Comparison of ENCODE assay signal across 8 mouse cellular contexts in the genomic region with DNA sequence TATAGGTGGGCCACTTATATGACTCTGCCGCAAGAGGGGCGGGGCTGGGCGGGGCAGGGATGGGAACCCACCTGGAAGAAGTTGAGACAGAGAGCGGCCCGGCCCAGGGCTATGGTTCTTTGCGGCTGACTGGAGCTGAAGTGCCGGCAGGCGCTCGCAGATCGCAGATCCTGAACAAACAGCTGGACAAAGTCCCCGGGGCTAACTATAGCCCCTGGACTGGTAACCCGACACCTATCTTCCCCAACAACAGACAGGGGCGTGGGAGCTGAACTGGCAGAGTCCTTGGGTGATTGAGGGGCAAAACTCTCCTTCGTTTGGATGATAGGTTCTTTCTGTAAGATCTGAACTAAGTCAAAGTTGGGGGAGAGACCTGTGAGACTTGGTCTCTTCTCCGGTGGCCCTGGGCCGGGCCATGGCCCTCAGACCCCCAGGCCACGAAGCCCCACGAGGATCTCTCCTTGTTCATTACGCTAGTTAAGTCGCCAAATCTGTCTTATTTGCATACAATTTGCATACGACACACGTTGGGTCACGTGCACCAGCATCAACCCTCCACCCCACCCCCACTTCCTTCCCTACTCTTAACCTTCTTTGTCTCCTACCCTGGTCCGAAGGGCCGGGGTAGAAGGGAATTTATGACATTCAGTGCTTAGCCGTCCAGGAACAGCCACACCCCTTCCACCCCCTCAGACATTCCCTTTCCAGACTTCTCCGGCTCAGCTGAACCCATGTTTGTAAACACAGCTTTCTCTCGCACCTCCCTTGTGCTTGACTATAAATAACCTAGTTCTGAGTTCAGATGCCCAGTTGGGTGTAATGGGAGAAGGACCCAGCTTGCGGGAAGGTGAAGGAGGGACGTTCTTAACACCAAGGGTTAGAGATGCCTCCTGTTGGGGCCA. TPM values are rescaled to one million over a fixed set of nuclear protein-coding genes. Genes with fewer than 3 reads are reported as not detected.
DNase-seq lines count a peak whose midpoint lies in the region; ATAC-seq and TF ChIP-seq lines count a peak whose summit lies in the region.

No protein-coding gene starts in this region.

- H3K4me1 ChIP-seq in intestine, embryonic 16.5 days (ENCODE audit: control insufficient read depth, insufficient read depth, low read length), result peaks cover 13% of the 10 kb centered on the region
- H3K4me1 ChIP-seq in lung, adult 2 months (ENCODE audit: control insufficient read depth, insufficient read depth, low read length), result peaks cover 2% of the 10 kb centered on the region; the same call in 1 of the 2 replicates
- peaks cover 14% of the 10 kb centered on the region for H3K4me1 ChIP-seq in neural tube, embryonic 15.5 days

- 5% methylated on average over 30 of the region's 30 CpGs for WGBS in intestine, embryonic 16.5 days
- 9% methylated on average over 30 of the region's 30 CpGs for WGBS in lung, adult 2 months
- WGBS in neural tube, embryonic 15.5 days, result 3% methylated on average over 30 of the region's 30 CpGs

- intact Hi-C loops in gastrocnemius, adult 2 months (cut with DNase I), result no loop called here
- intact Hi-C loops in gastrocnemius, postnatal 36 days (cut with DNase I), result no loop called here

- TF ChIP-seq CTCF in gastrocnemius, adult 2 months (IDR thresholded peaks at IDR 0.05), result no peak
- no peak for TF ChIP-seq CTCF in lung, adult 2 months (IDR thresholded peaks at IDR 0.05; ENCODE audit: insufficient read depth, low read length)

- TF ChIP-seq POLR2A in lung, adult 2 months (IDR thresholded peaks at IDR 0.05; ENCODE audit: borderline replicate concordance, extremely low read depth, low read depth, low read length), result no peak

- H3K9me3 ChIP-seq in intestine, embryonic 16.5 days (ENCODE audit: control insufficient read depth, low read length), result no peaks in the 10 kb centered on the region
- H3K9me3 ChIP-seq in neural tube, embryonic 15.5 days (replicated peaks), result no peaks in the 10 kb centered on the region

- DNase-seq in gastrocnemius, adult 2 months, result peak; percentile 66
- no peak for DNase-seq in gastrocnemius, postnatal 36 days
- peak; percentile 75 for DNase-seq in forelimb bud, embryonic 11.5 days (ENCODE audit: low read depth, low spot score)
- DNase-seq in lung, adult 2 months, result no peak
- DNase-seq in adrenal gland, adult (ENCODE audit: inconsistent age in 2 of 2, low spot score in 1 of 2), result no peak
- no peak for DNase-seq in cerebellum, adult 11-12 months

- no peaks in the 10 kb centered on the region for H3K27me3 ChIP-seq in intestine, embryonic 16.5 days (replicated peaks; ENCODE audit: control insufficient read depth, insufficient read depth, low read length)
- no peaks in the 10 kb centered on the region; the same call in 1 of the 2 replicates for H3K27me3 ChIP-seq in neural tube, embryonic 15.5 days (replicated peaks)

- H3K4me2 ChIP-seq in intestine, embryonic 16.5 days (ENCODE audit: low read depth, low read length), result peak overlapping the region; percentile 72
- H3K4me2 ChIP-seq in neural tube, embryonic 15.5 days, result peak overlapping the region; percentile 53

- H3K4me3 ChIP-seq in gastrocnemius, adult 2 months, result peak overlapping the region; percentile 71
- peak overlapping the region; percentile 37 for H3K4me3 ChIP-seq in intestine, embryonic 16.5 days (ENCODE audit: low read length)
- peak overlapping the region; percentile 25 for H3K4me3 ChIP-seq in lung, adult 2 months (replicated peaks; ENCODE audit: extremely low read depth, low read depth, low read length)
- peak overlapping the region; percentile 23 for H3K4me3 ChIP-seq in neural tube, embryonic 15.5 days (replicated peaks)

- peak overlapping the region; percentile 97 for H3K27ac ChIP-seq in gastrocnemius, adult 2 months
- no peak overlapping the region; the same call in 1 of the 2 replicates for H3K27ac ChIP-seq in intestine, embryonic 16.5 days (ENCODE audit: low read length)
- no peak overlapping the region for H3K27ac ChIP-seq in neural tube, embryonic 15.5 days (replicated peaks)

- ATAC-seq in intestine, embryonic 16.5 days, result peak; percentile 75
- ATAC-seq in neural tube, embryonic 15.5 days (ENCODE audit: low FRiP score), result peak; percentile 39; the same call in 1 of the 2 replicates

- H3K36me3 ChIP-seq in intestine, embryonic 16.5 days (ENCODE audit: control insufficient read depth, insufficient read depth, low read length), result no peaks in the 10 kb centered on the region
- H3K36me3 ChIP-seq in neural tube, embryonic 15.5 days, result no peaks in the 10 kb centered on the region

- peak overlapping the region; percentile 27 for H3K9ac ChIP-seq in intestine, embryonic 16.5 days (ENCODE audit: low read depth, low read length)
- no peak overlapping the region for H3K9ac ChIP-seq in neural tube, embryonic 15.5 days (replicated peaks)

RNA-seq across cellular contexts. Expression of a gene that starts 1.5 kb away (rescaled TPM):
- 100 to 1,000 TPM; 480 to 491 TPM for total RNA-seq in gastrocnemius, adult 2 months (2021)
- total RNA-seq in gastrocnemius, postnatal 36 days (2021), result 100 to 1,000 TPM; 439 to 486 TPM
- 0.18 and 0.22 TPM in 2 replicates for polyA plus RNA-seq in intestine, embryonic 16.5 days (2015; fragmentation: Nextera tagmentation; extraction: Ambion mirVana)
- polyA plus RNA-seq in lung, adult 2 months (2012; rRNA removed), result 7.3 and 15.7 TPM in 2 replicates
- 1.5 and 2.5 TPM in 2 replicates for polyA plus RNA-seq in neural tube, embryonic 15.5 days (2015; fragmentation: Nextera tagmentation; extraction: Ambion mirVana)

RNA-seq across cellular contexts. Expression of a gene that starts 9.3 kb away (rescaled TPM):
- total RNA-seq in gastrocnemius, adult 2 months (2021), result 10 to 100 TPM; 18.3 to 30.4 TPM
- total RNA-seq in gastrocnemius, postnatal 36 days (2021), result 10 to 100 TPM; 12.9 to 16.4 TPM
- polyA plus RNA-seq in intestine, embryonic 16.5 days (2015; fragmentation: Nextera tagmentation; extraction: Ambion mirVana), result 0.48 and 0.77 TPM in 2 replicates
- polyA plus RNA-seq in lung, adult 2 months (2012; rRNA removed), result 0.27 and 1.2 TPM in 2 replicates
- 0.23 and 0.52 TPM in 2 replicates for polyA plus RNA-seq in neural tube, embryonic 15.5 days (2015; fragmentation: Nextera tagmentation; extraction: Ambion mirVana)

RNA-seq across cellular contexts. Expression of a gene that starts 16.6 kb away (rescaled TPM):
- total RNA-seq in gastrocnemius, adult 2 months (2021), result not detected
- not detected for total RNA-seq in gastrocnemius, postnatal 36 days (2021)
- polyA plus RNA-seq in intestine, embryonic 16.5 days (2015; fragmentation: Nextera tagmentation; extraction: Ambion mirVana), result 0.09 and 0.10 TPM in 2 replicates
- polyA plus RNA-seq in lung, adult 2 months (2012; rRNA removed), result 1.6 and 1.9 TPM in 2 replicates
- not detected in 2 replicates for polyA plus RNA-seq in neural tube, embryonic 15.5 days (2015; fragmentation: Nextera tagmentation; extraction: Ambion mirVana)

RNA-seq across cellular contexts. Expression of a gene that starts 17.1 kb away (rescaled TPM):
- total RNA-seq in gastrocnemius, adult 2 months (2021), result 1 to 10 TPM in 1 of 2 experiments, under 1 TPM in 1; 0.10 to 1.3 TPM
- total RNA-seq in gastrocnemius, postnatal 36 days (2021), result under 1 TPM; 0.42 to 0.54 TPM
- polyA plus RNA-seq in intestine, embryonic 16.5 days (2015; fragmentation: Nextera tagmentation; extraction: Ambion mirVana), result not detected in 2 replicates
- polyA plus RNA-seq in lung, adult 2 months (2012; rRNA removed), result not detected in 2 replicates
- polyA plus RNA-seq in neural tube, embryonic 15.5 days (2015; fragmentation: Nextera tagmentation; extraction: Ambion mirVana), result 0.24 TPM in 1 of 2 replicates, not detected in the other

RNA-seq across cellular contexts. Expression of a gene that starts 34.5 kb away (rescaled TPM):
- 1 to 10 TPM in 1 of 2 experiments, under 1 TPM in 1; 0.50 to 1.2 TPM for total RNA-seq in gastrocnemius, adult 2 months (2021)
- total RNA-seq in gastrocnemius, postnatal 36 days (2021), result under 1 TPM; 0.54 to 0.66 TPM
- polyA plus RNA-seq in intestine, embryonic 16.5 days (2015; fragmentation: Nextera tagmentation; extraction: Ambion mirVana), result 0.47 and 0.48 TPM in 2 replicates
- polyA plus RNA-seq in lung, adult 2 months (2012; rRNA removed), result 3.0 and 3.5 TPM in 2 replicates
- 0.86 and 1.1 TPM in 2 replicates for polyA plus RNA-seq in neural tube, embryonic 15.5 days (2015; fragmentation: Nextera tagmentation; extraction: Ambion mirVana)

Comparison
In these comparisons a context has a peak if more than half of its experiments do, and no peak if none do; other contexts are left out.
1. DNase-seq: peak in gastrocnemius, adult 2 months (single experiment) and forelimb bud, embryonic 11.5 days (single experiment); none in gastrocnemius, postnatal 36 days (0 of 2), lung, adult 2 months (single experiment), adrenal gland, adult (0 of 2) and cerebellum, adult 11-12 months (single experiment).
2. Peak in every context shown above with its lines, with median percentiles within 50 percentile points of each other: H3K4me3 ChIP-seq.